Mouse (Mus musculus) C2C12 (cell line): ENCODE results near the gene Psme2.

Experiments used
- CTCF ChIP-seq: IDR thresholded peaks from one replicate; pipeline ENCODE4 v1.5.1; 2011; ENCODE audit not compliant: control insufficient read depth, insufficient read depth, insufficient read length
- FOSL1 ChIP-seq: IDR thresholded peaks from one replicate; pipeline ENCODE4 v1.8.0; 2011; ENCODE audit warnings: mild to moderate bottlenecking, low read length; ENCODE audit not compliant: poor library complexity, insufficient read depth, severe bottlenecking
- MAX ChIP-seq: IDR thresholded peaks from one replicate; pipeline ENCODE4 v1.6.1; 2011; ENCODE audit warnings: mild to moderate bottlenecking, control low read depth
- USF1 ChIP-seq: IDR thresholded peaks from one replicate; pipeline ENCODE4 v1.6.1; 2011; ENCODE audit warnings: low read depth, mild to moderate bottlenecking, control low read depth, moderate library complexity

GRCm38 (mm10) chr14:55598521-55599390, 7.8 kb upstream of the Psme2 start:
- TF ChIP-seq FOSL1 (no peak), CTCF (no peak), USF1 (no peak), MAX (no peak)
